Mouse (Mus musculus): ENCODE measurements at regions not wholly inside any gene's neighbourhood (a gene's known extent, or its start where the extent isn't known, plus 50 kb on each side); places are given as distances from the start of the nearest gene placed in this dataset. TPM values are rescaled to one million over a fixed set of nuclear protein-coding genes. Genes with fewer than 3 reads are reported as not detected.

GRCm38 (mm10) chr6:137931318-137931717 is 148.4 kb downstream of the Slc15a5 start:
- no peak overlapping the region for H3K4me3 ChIP-seq (ENCODE audit: low read depth, low read length)
- no peaks in the 10 kb centered on the region for H3K4me1 ChIP-seq (replicated peaks; ENCODE audit: control insufficient read depth, insufficient read depth, low read length)
- H3K9me3 ChIP-seq (ENCODE audit: control insufficient read depth): no peaks in the 10 kb centered on the region
- H3K27me3 ChIP-seq (replicated peaks; ENCODE audit: control insufficient read depth, insufficient read depth, low read length): no peaks in the 10 kb centered on the region
- 34% methylated on average over 7 of the region's 7 CpGs for WGBS
- H3K27ac ChIP-seq (ENCODE audit: low read depth, low read length): no peak overlapping the region
- ATAC-seq: no peak
- H3K9ac ChIP-seq (ENCODE audit: low read depth, low read length): no peak overlapping the region
- peak overlapping the region; percentile 33; the same call in 1 of the 2 replicates for H3K4me2 ChIP-seq (replicated peaks; ENCODE audit: low read depth)
- no peak for TF ChIP-seq CTCF (IDR thresholded peaks at IDR 0.05; ENCODE audit: low read depth)
- no peaks in the 10 kb centered on the region for H3K36me3 ChIP-seq (ENCODE audit: control insufficient read depth, insufficient read depth)

- H3K4me2 ChIP-seq (replicated peaks; ENCODE audit: low read depth): no peak overlapping the region
- 88% methylated on average over 4 of the region's 4 CpGs for WGBS
- ATAC-seq: no peak
- TF ChIP-seq CTCF (IDR thresholded peaks at IDR 0.05; ENCODE audit: low read depth): no peak
- no peaks in the 10 kb centered on the region for H3K9me3 ChIP-seq (ENCODE audit: control insufficient read depth)
- no peak overlapping the region for H3K4me3 ChIP-seq (ENCODE audit: low read depth, low read length)
- no peak overlapping the region for H3K27ac ChIP-seq (ENCODE audit: low read depth, low read length)
- no peaks in the 10 kb centered on the region for H3K27me3 ChIP-seq (replicated peaks; ENCODE audit: control insufficient read depth, insufficient read depth, low read length)
- H3K4me1 ChIP-seq (replicated peaks; ENCODE audit: control insufficient read depth, insufficient read depth, low read length): no peaks in the 10 kb centered on the region
- H3K36me3 ChIP-seq (ENCODE audit: control insufficient read depth, insufficient read depth): no peaks in the 10 kb centered on the region
- H3K9ac ChIP-seq (ENCODE audit: low read depth, low read length): no peak overlapping the region
Measured at GRCm38 (mm10) chr6:137923364-137923763, 156.4 kb downstream of the Slc15a5 start.

GRCm38 (mm10) chr6:137918156-137918555 is 161.6 kb downstream of the Slc15a5 start:
- Histone ChIP-seq H3K36me3 (ENCODE audit: control insufficient read depth, insufficient read depth) (no peaks in the 10 kb centered on the region), H3K9me3 (ENCODE audit: control insufficient read depth) (no peaks in the 10 kb centered on the region), H3K27me3 (replicated peaks; ENCODE audit: control insufficient read depth, insufficient read depth, low read length) (no peaks in the 10 kb centered on the region), H3K27ac (ENCODE audit: low read depth, low read length) (no peak overlapping the region), H3K4me3 (ENCODE audit: low read depth, low read length) (no peak overlapping the region), H3K4me1 (replicated peaks; ENCODE audit: control insufficient read depth, insufficient read depth, low read length) (no peaks in the 10 kb centered on the region), H3K4me2 (replicated peaks; ENCODE audit: low read depth) (no peak overlapping the region), H3K9ac (ENCODE audit: low read depth, low read length) (no peak overlapping the region)
- 53% methylated on average over 4 of the region's 4 CpGs for WGBS
- TF ChIP-seq CTCF (IDR thresholded peaks at IDR 0.05; ENCODE audit: low read depth): no peak
- no peak for ATAC-seq

GRCm38 (mm10) chr6:137907836-137908235 is 153.5 kb downstream of the Dera start:
- Histone ChIP-seq H3K27ac (ENCODE audit: low read depth, low read length) (no peak overlapping the region), H3K36me3 (ENCODE audit: control insufficient read depth, insufficient read depth) (no peaks in the 10 kb centered on the region), H3K4me3 (ENCODE audit: low read depth, low read length) (no peak overlapping the region), H3K4me2 (replicated peaks; ENCODE audit: low read depth) (no peak overlapping the region), H3K9me3 (ENCODE audit: control insufficient read depth) (no peaks in the 10 kb centered on the region), H3K9ac (ENCODE audit: low read depth, low read length) (no peak overlapping the region), H3K27me3 (replicated peaks; ENCODE audit: control insufficient read depth, insufficient read depth, low read length) (no peaks in the 10 kb centered on the region), H3K4me1 (replicated peaks; ENCODE audit: control insufficient read depth, insufficient read depth, low read length) (no peaks in the 10 kb centered on the region)
- WGBS: 90% methylated on average over 4 of the region's 4 CpGs
- no peak for TF ChIP-seq CTCF (IDR thresholded peaks at IDR 0.05; ENCODE audit: low read depth)
- ATAC-seq: no peak

Small RNA genes lying in the stretch of these regions (microRNA-seq; reads per million reads assigned to microRNA genes)
- not detected for gene Gm24308
